Mouse (Mus musculus) erythroblast, embryonic 14.5 days (primary cell): Measurements from ENCODE around the gene Dqx1.

Experiments
- GATA1 ChIP-seq: IDR thresholded peaks from 2 replicates; pipeline ENCODE4 v1.6.1; 2012; ENCODE audit warnings: low read length, inconsistent platforms, mixed read lengths
- TAL1 ChIP-seq: IDR thresholded peaks from 3 replicates; pipeline ENCODE4 v1.6.1; 2012; ENCODE audit warnings: low read length, inconsistent platforms, mixed read lengths

DNA sequence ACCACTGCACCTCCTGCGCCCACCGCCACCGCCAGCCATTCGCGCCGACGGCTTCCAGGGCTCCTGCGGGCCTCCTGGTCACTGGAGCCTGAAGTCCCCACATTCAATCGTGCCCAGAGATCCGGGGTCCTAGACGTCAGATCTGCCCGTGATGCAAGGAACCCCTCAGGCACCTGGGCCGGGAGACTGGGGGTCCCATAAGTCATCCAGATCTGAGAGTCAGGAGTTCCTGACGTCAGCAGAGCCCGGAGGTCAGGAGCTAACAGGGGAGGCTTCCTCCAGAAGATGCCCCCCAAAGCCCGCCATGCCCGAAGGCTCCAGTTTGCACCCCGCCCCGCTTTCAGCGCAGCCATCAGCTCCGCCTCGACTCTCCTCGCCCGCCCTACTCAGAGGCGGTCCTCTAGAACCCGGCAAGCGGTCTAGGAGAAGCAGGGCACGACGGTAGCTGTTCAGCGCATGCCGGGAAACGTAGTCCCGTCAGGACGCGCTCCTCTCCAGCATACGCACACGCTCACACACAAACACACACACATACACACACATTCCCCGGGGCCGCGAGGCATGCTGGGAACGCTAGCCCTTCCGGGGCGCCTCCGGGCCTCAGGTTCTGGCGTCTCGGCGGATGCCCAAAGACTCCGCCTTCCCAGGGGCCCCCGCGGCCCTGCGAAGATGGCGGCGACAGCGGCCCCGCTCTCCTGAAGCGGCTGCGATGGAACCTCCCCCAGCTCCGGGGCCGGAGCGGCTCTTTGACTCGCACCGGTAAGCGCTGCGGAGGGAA, 3.4 kb upstream of the Dqx1 start, which contains the start of gene Aup1:
- TF ChIP-seq TAL1 (no peak), GATA1 (no peak)
